Mouse (Mus musculus): ENCODE results near the gene Klk12.

Gene Klk12

DNA sequence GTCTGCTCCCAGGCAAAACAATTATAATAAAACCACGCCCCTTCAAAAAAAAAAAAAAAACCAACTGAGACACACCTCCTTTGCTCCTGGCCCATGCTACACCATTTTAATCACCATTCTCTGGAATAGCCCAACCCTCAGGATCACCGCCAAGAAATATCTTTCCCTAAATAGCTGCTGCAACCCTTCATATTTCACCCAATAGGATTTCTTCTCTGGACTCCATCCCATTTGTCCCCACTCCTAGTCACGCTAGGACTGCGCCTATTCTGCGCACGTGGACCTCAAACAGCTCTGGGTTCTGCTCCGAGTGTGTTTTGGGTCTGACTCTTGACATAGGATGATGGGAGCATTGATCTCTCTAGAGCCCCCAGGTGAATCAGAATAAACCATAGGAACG lies 27.7 kb downstream of the Klk12 start:
- no peak for DNase-seq (ENCODE audit: low read depth)

DNA sequence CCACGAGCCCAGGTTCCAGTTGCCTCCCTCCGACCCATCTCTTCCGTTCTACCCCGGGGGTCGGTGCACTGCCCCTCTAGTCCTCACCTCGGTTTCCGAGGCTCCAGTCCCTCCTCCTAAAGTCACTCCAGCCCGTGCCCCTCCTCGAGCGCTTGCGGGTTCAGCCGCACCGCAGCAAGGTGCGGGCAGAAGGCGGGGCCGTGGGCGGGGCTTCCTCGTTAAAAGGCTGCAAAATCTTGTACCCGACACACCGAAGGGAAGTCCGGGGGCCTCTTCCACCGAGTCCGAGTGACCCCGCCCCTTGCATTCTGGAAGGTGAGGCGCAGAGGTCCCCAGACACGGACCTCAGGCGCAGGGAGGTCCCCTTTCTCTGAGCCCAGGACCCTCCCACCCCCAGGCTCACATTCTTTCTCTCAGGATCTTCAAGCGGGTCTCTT lies 28.7 kb downstream of the Klk12 start, which contains the start of gene Klk8:
Gene Klk8, plus strand, starts transcription at position 245 of the 437 bp plus-strand sequence.
- DNase-seq (ENCODE audit: low read depth), result no peak

DNA sequence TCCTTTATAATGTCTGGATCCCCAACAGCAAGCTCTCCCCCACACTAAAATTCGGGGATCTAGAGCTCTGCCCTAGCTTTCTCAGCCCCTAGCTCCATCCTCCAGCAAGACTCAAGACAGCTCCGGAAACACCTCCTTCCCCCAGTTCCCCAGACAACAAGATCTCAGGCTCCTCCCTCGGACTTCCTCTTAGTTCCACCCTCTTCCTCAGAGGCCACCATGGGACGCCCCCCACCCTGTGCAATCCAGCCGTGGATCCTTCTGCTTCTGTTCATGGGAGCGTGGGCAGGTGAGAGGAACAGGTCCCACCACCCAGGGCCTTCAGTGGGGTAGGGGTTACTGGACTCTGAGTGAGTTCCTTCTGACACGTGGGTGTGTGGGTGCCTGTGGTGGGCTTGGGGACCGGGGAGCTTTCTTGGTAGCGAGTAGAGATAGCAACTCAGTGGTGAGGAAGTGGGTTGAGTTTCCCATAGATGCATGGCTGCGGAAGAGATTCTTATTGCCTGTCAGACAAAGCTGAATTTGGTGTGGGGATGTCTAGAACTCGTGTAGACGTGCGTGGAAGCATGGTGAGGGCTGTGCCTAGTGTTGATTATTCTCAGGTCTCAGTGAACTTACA lies 29.3 kb downstream of the Klk12 start:
- DNase-seq (ENCODE audit: low read depth), result no peak

DNA sequence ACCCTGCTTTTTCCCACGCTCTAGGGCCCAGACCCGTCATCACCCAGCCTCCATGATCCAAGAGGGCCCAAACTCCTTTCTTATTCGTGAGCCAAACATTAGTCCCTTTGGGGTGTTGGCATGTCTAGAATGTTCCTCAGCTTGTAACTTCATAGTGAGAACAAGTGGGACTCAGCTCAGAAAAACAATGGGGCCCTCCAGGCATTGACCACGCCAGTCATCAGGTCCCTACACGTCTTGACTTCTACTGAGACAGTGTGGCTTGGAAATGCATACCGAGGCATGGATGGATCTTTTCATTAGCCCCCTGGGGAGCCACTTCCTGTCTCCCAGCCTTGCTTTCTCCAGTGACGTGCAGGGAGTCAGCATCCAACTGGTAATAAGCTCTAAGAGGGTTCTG lies 31.2 kb downstream of the Klk12 start:
- no peak for DNase-seq (ENCODE audit: low read depth)

DNA sequence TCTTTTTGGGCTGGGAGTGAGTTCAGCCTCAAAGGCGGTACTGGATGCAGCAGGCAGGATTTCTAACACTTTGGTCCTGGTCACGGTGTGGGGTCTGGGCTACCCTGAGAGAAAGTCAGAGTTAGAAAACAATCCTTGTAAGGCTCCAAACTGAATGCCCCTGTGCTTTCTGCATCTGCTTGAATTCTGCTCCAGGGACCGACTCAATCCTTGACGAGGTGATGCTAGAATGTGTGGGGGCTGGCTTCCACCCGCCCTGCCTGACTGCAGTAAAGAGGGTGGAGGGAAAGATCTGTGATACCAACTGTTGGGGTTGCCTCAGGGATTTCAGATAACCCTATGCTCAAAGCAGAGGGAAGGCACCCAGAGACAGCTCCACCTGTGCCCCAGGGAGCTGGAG lies 42.3 kb downstream of the Klk12 start, which contains the start of gene Klk7:
Gene Klk7, plus strand, starts transcription at position 301 of the 400 bp plus-strand sequence.
- DNase-seq (ENCODE audit: low read depth), result no peak

DNA sequence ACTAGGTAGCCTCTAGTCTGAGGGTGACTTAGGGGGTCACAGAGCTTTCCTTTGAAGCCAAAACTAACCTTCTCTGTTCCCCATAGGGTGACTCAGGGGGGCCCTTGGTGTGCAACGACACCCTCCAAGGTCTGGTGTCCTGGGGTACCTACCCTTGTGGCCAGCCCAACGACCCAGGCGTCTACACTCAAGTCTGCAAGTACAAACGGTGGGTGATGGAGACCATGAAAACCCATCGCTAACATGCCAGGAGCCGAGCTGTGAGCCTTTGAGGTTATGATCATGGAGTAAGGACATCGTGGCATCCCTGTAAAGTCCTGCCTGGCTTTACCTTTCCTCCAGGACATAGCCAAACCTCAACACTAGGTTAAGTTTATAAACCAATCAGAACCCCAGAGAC lies 46.5 kb downstream of the Klk12 start:
- DNase-seq (ENCODE audit: low read depth), result no peak

DNA sequence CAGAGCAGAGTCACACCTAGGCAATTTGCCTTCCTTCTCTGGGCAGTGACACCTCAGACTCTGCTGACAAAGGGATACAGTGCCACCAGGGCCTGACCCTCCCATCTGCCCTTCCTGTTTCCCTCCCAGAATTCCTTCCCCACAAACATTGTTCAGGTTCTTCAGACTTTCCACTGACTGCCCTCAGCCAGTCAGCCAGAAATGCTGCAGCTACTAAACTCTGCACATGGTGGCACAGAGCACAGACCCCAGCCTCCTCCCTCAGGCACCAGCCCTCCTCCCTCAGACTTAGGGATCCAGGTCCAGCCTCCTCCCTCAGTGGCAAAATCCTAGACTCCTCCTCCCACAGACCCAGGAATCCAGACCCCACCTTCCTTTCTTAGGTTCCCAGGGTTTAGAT lies 48.0 kb downstream of the Klk12 start:
- no peak for DNase-seq (ENCODE audit: low read depth)

DNA sequence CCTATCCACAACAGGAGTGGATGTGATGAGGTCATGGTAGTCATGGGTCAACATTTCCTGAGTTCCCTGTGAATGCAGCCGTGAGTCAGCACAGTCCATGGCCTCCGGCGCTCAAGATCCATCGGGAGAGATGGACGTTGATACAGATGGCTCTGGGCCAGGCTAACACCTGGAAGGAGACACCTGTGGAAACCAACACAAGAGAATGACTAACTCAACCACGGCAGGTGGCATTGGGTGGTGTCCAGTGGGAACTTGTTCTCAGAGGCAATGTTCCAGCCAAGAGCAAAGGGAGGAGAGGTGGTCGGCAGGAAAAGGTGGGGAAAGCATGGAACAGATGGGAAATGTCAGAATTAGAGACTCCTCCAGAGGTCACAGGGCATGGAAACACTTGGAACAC lies 52.9 kb downstream of the Klk12 start:
- no peak for DNase-seq (ENCODE audit: low read depth)
